Mouse (Mus musculus) CH12.LX (cell line): ENCODE data around the gene Hist2h3c1. TPM values are rescaled to one million over a fixed set of nuclear protein-coding genes. Genes with fewer than 3 reads are reported as not detected.

Experiments
- DNase-seq: peaks from one replicate; pipeline ENCODE4 v3.0.0-alpha.2; 2013; ENCODE audit errors: extremely low read depth
- H3K27ac ChIP-seq: 2 replicates; pipeline ENCODE4 v1.5.1; 2012; ENCODE audit warnings: low read depth, mild to moderate bottlenecking, control low read depth, moderate library complexity; ENCODE audit not compliant: insufficient read depth
- H3K27me3 ChIP-seq: replicated peaks from 2 replicates; pipeline ENCODE3; 2012; ENCODE audit warnings: inconsistent platforms
- H3K36me3 ChIP-seq, 2 experiments: replicated peaks in 1 of 2; 2 replicates each; pipeline versions ENCODE3 to v1.6.1; 2012; ENCODE audit warnings: inconsistent platforms in 1 of 2, low read length in 1 of 2, mild to moderate bottlenecking in 1 of 2, mixed read lengths in 1 of 2, moderate library complexity in 1 of 2; ENCODE audit not compliant: control insufficient read depth in 1 of 2, insufficient read depth in 1 of 2
- H3K4me1 ChIP-seq, 2 experiments: 2 replicates each; pipeline ENCODE4 v1.6.1; 2012; ENCODE audit warnings: inconsistent platforms in 1 of 2, moderate library complexity in 1 of 2; ENCODE audit not compliant: insufficient read depth in 2 of 2, control insufficient read depth in 1 of 2
- H3K4me2 ChIP-seq: 2 replicates; pipeline ENCODE4 v1.6.1; 2012; ENCODE audit warnings: low read depth, mild to moderate bottlenecking, control low read depth; ENCODE audit not compliant: poor library complexity, insufficient read depth, severe bottlenecking
- H3K4me3 ChIP-seq, 3 experiments: fragments of 150-350 bp in 1 of 3; sonication (generic) in 1 of 3; replicated peaks in 1 of 3; 2 replicates each; pipeline versions ENCODE3 to v1.5.1; 2011 to 2012; ENCODE audit warnings: low read depth in 2 of 3, low read length in 2 of 3, mild to moderate bottlenecking in 2 of 3, moderate library complexity in 2 of 3, control low read depth in 1 of 3, improper control_type of control experiment in 1 of 3, inconsistent platforms in 1 of 3, mixed read lengths in 1 of 3; ENCODE audit not compliant: poor library complexity in 1 of 3
- H3K79me2 ChIP-seq: replicated peaks from 2 replicates; pipeline ENCODE4 v1.6.1; 2012; ENCODE audit warnings: mild to moderate bottlenecking, moderate library complexity; ENCODE audit not compliant: control insufficient read depth, poor library complexity, insufficient read depth, severe bottlenecking; ENCODE audit errors: extremely low read depth
- H3K9ac ChIP-seq: 2 replicates; pipeline ENCODE4 v1.6.1; 2012; ENCODE audit warnings: low read depth, mild to moderate bottlenecking, control low read depth, moderate library complexity; ENCODE audit not compliant: insufficient read depth
- H3K9me3 ChIP-seq: replicated peaks from 2 replicates; pipeline ENCODE3; 2012; ENCODE audit warnings: low read length, inconsistent platforms, mixed read lengths
- BHLHE40 ChIP-seq: IDR thresholded peaks from 2 replicates; pipeline ENCODE4 v1.6.1; 2011; ENCODE audit warnings: mild to moderate bottlenecking, low read depth, low read length, improper control_type of control experiment
- CHD1 ChIP-seq: IDR thresholded peaks from 2 replicates; pipeline ENCODE4 v1.6.1; 2012; ENCODE audit warnings: low read depth, low read length, improper control_type of control experiment, inconsistent platforms
- CTCF ChIP-seq, 2 experiments: IDR thresholded peaks in 1 of 2; conservative IDR thresholded peaks in 1 of 2; 2 replicates each; pipeline ENCODE4 v1.5.1; 2011 to 2012; ENCODE audit warnings: low read depth in 2 of 2, low read length in 2 of 2, improper control_type of control experiment in 1 of 2, inconsistent platforms in 1 of 2, mild to moderate bottlenecking in 1 of 2, moderate library complexity in 1 of 2
- E2F4 ChIP-seq: IDR thresholded peaks from 2 replicates; pipeline ENCODE4 v1.6.1; 2011; ENCODE audit warnings: low read depth, low read length, improper control_type of control experiment; ENCODE audit not compliant: insufficient replicate concordance
- EP300 ChIP-seq: IDR thresholded peaks from 2 replicates; pipeline ENCODE4 v1.6.1; 2011; ENCODE audit warnings: low read length, improper control_type of control experiment
- ETS1 ChIP-seq: conservative IDR thresholded peaks from 2 replicates; pipeline ENCODE4 v1.6.1; 2012; ENCODE audit warnings: low read depth, mild to moderate bottlenecking, inconsistent platforms, low read length, improper control_type of control experiment, moderate library complexity
- GABPA ChIP-seq: IDR thresholded peaks from 2 replicates; pipeline ENCODE4 v1.6.1; 2012; ENCODE audit warnings: low read depth, low read length, improper control_type of control experiment, inconsistent platforms; ENCODE audit not compliant: insufficient replicate concordance
- IRF4 ChIP-seq: IDR thresholded peaks from 2 replicates; pipeline ENCODE4 v1.6.1; 2014; ENCODE audit warnings: low read depth, mild to moderate bottlenecking, inconsistent platforms, low read length, improper control_type of control experiment
- JUN ChIP-seq: IDR thresholded peaks from 2 replicates; pipeline ENCODE4 v1.6.1; 2011; ENCODE audit warnings: low read depth, mild to moderate bottlenecking, low read length, improper control_type of control experiment, moderate library complexity; ENCODE audit not compliant: insufficient read depth
- JUND ChIP-seq: conservative IDR thresholded peaks from 2 replicates; pipeline ENCODE4 v1.6.1; 2011; ENCODE audit warnings: low read depth, low read length, improper control_type of control experiment
- MAFK ChIP-seq: IDR thresholded peaks from 2 replicates; pipeline ENCODE4 v1.6.1; 2011; ENCODE audit warnings: low read length, improper control_type of control experiment; ENCODE audit not compliant: insufficient replicate concordance
- MAX ChIP-seq: IDR thresholded peaks from 2 replicates; pipeline ENCODE4 v1.6.1; 2011; ENCODE audit warnings: low read length, improper control_type of control experiment
- MAZ ChIP-seq: IDR thresholded peaks from 2 replicates; pipeline ENCODE4 v1.6.1; 2012; ENCODE audit warnings: low read depth, mild to moderate bottlenecking, inconsistent platforms, low read length, improper control_type of control experiment, moderate library complexity
- MEF2A ChIP-seq: IDR thresholded peaks from 2 replicates; pipeline ENCODE4 v1.6.1; 2014; ENCODE audit warnings: low read depth, mild to moderate bottlenecking, inconsistent platforms, low read length, improper control_type of control experiment, borderline replicate concordance
- MXI1 ChIP-seq: IDR thresholded peaks from 2 replicates; pipeline ENCODE4 v1.6.1; 2011; ENCODE audit warnings: mild to moderate bottlenecking, low read depth, low read length, improper control_type of control experiment
- NELFE ChIP-seq: IDR thresholded peaks from 2 replicates; pipeline ENCODE4 v1.6.1; 2011; ENCODE audit warnings: low read depth, low read length, improper control_type of control experiment
- PAX5 ChIP-seq: IDR thresholded peaks from 2 replicates; pipeline ENCODE4 v1.6.1; 2012; ENCODE audit warnings: low read length, inconsistent platforms, mixed read lengths
- POLR2A ChIP-seq: IDR thresholded peaks from 2 replicates; pipeline ENCODE4 v1.6.1; 2011; ENCODE audit warnings: low read depth, mild to moderate bottlenecking, improper control_type of control experiment, low read length
- RCOR1 ChIP-seq: conservative IDR thresholded peaks from 2 replicates; pipeline ENCODE4 v1.6.1; 2012; ENCODE audit warnings: low read depth, mild to moderate bottlenecking, inconsistent platforms, low read length, improper control_type of control experiment
- SIN3A ChIP-seq: IDR thresholded peaks from 2 replicates; pipeline ENCODE4 v1.6.1; 2012; ENCODE audit warnings: low read length, improper control_type of control experiment, inconsistent platforms
- SMC3 ChIP-seq: IDR thresholded peaks from 2 replicates; pipeline ENCODE4 v1.6.1; 2011; ENCODE audit warnings: low read depth, low read length, improper control_type of control experiment
- TBP ChIP-seq: conservative IDR thresholded peaks from 2 replicates; pipeline ENCODE4 v1.6.1; 2011; ENCODE audit warnings: low read depth, low read length, improper control_type of control experiment
- TCF12 ChIP-seq: IDR thresholded peaks from 2 replicates; pipeline ENCODE4 v1.6.1; 2014; ENCODE audit warnings: low read depth, mild to moderate bottlenecking, inconsistent platforms, low read length, improper control_type of control experiment
- UBTF ChIP-seq: IDR thresholded peaks from 2 replicates; pipeline ENCODE4 v1.6.1; 2012; ENCODE audit warnings: low read depth, mild to moderate bottlenecking, inconsistent platforms, low read length, improper control_type of control experiment, moderate library complexity
- USF2 ChIP-seq: conservative IDR thresholded peaks from 2 replicates; pipeline ENCODE4 v1.6.1; 2011; ENCODE audit warnings: low read depth, low read length, improper control_type of control experiment
- ZC3H11A ChIP-seq: IDR thresholded peaks from 2 replicates; pipeline ENCODE4 v1.6.1; 2012; ENCODE audit warnings: low read depth, mild to moderate bottlenecking, inconsistent platforms, low read length, improper control_type of control experiment
- ZKSCAN1 ChIP-seq: IDR thresholded peaks from 2 replicates; pipeline ENCODE4 v1.6.1; 2012; ENCODE audit warnings: low read depth, inconsistent platforms, low read length, improper control_type of control experiment, borderline replicate concordance
- ZMIZ1 ChIP-seq: IDR thresholded peaks from 2 replicates; pipeline ENCODE4 v1.6.1; 2012; ENCODE audit warnings: low read depth, mild to moderate bottlenecking, inconsistent platforms, low read length, improper control_type of control experiment
- ZNF384 ChIP-seq: IDR thresholded peaks from 2 replicates; pipeline ENCODE4 v1.6.1; 2012; ENCODE audit warnings: low read depth, low read length, improper control_type of control experiment, inconsistent platforms
- dilution Hi-C: fragments of 300-500 bp; cut with MboI; formaldehyde crosslinking; loops from 2 replicates; pipeline ENCODE4 v1.14.3; 2020; ENCODE audit warnings: low sequenced_read_pairs; ENCODE audit not compliant: extremely low pct_unique_long_range_greater_than_20kb, extremely low pct_ligation_motif_present
- in situ Hi-C: fragments of 300-500 bp; cut with MboI; formaldehyde crosslinking; loops from 3 replicates; pipeline ENCODE4 v1.14.3; 2019; ENCODE audit warnings: low sequenced_read_pairs, low pct_ligation_motif_present, low pct_unique_long_range_greater_than_20kb, mixed read lengths
- polyA plus RNA-seq: library from polyadenylated mRNA; unstranded; fragments of >175 nt; gene quantifications from 2 replicates; pipeline ENCODE4 v1.2.1, GENCODE M21; 2012; ENCODE audit warnings: low read depth; ENCODE audit not compliant: insufficient read length
- total RNA-seq, 2 experiments: library from RNA; depleted of rRNA; stranded (reverse); fragments of 300-350 nt in 1 of 2; fragments of >200 nt in 1 of 2; gene quantifications; 2 replicates each; pipeline ENCODE4 v1.2.3; 2012 to 2014

Gene Hist2h3c1
- total and polyA plus RNA-seq, 3 experiments = 0.33 to 1.4 (median 1.4) TPM

DNA sequence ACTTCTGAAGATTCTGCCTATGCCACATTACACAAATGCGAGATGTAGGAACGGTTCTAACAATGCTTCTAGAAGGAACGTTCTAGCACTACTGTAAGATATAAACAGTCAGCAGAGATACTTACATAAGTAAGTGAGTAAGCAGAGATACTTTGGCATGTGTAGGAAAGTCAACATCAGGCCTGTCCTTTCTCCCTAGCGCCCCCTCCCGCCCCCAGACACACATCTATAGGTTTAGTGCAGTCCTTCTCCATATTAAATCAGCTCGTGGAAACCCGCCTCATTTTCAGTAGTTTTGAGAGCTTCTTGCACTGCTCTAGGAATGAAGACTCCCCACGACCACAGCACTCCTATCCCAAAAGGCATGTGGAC lies 30.9 kb downstream of the Hist2h3c1 start:
- Histone ChIP-seq H3K9me3 (no peaks in the 10 kb centered on the region), H3K27me3 (peaks cover 10% of the 10 kb centered on the region), H3K36me3 (no peaks in the 10 kb centered on the region), H3K27ac (peak overlapping the region; percentile 45), H3K9ac (peak overlapping the region; percentile 75), H3K4me3 (peak overlapping the region; percentile 30 to 67 (median 52)), H3K79me2 (no peaks in the 10 kb centered on the region), H3K4me2 (peak overlapping the region; percentile 82), H3K4me1 (peaks cover 0 to 12% of the 10 kb centered on the region in 2 experiments; a peak in 2 of 4 replicates)
- TF ChIP-seq MXI1 = no peak
- no peak for TF ChIP-seq MAX
- TF ChIP-seq CTCF (conservative IDR thresholded peaks at IDR 0.05 in 1 of 2, IDR thresholded peaks at IDR 0.05 in 1 of 2; ENCODE audit: low read depth in 2 of 2, low read length in 2 of 2) = peak in 1 of 2 experiments; percentile 61; a peak in 2 of 4 replicates
- TF ChIP-seq ZMIZ1 = no peak
- no peak for TF ChIP-seq PAX5
- TF ChIP-seq MEF2A = no peak
- TF ChIP-seq E2F4 = 0 out of 2 replicates have a peak, but pooled peaks have one; percentile 8
- in situ Hi-C loops (loop anchor here (25.0 kb wide), 1 partner anchor 260 kb away; the partner anchor contains the start of gene Hfe2), dilution Hi-C loops (no loop called here)
- DNase-seq = peak; percentile 65

GRCm38 (mm10) chr3:96277800-96278624 lies 31.5 kb downstream of the Hist2h3c1 start:
- DNase-seq = peak; percentile 92
- H3K79me2 ChIP-seq = no peaks in the 10 kb centered on the region
- TF ChIP-seq MXI1 = no peak
- TF ChIP-seq GABPA = no peak
- no peak for TF ChIP-seq RCOR1
- no peak for TF ChIP-seq CHD1
- TF ChIP-seq E2F4 = no peak
- peak; percentile 59 for TF ChIP-seq SMC3
- 0 out of 2 replicates have a peak, but pooled peaks have one; percentile 5 for TF ChIP-seq EP300
- peak; percentile 58 for TF ChIP-seq MAX
- TF ChIP-seq ZC3H11A = no peak
- peak; percentile 67 for TF ChIP-seq POLR2A
- TF ChIP-seq USF2 = no peak
- no peak for TF ChIP-seq PAX5
- TF ChIP-seq ZMIZ1 = peak; percentile 23; the same call in 1 of the 2 replicates
- peak; percentile 64 for TF ChIP-seq MEF2A
- peak; percentile 59 for TF ChIP-seq SIN3A
- TF ChIP-seq JUN = no peak
- no peak for TF ChIP-seq JUND
- peak; percentile 51; the same call in 1 of the 2 replicates for TF ChIP-seq NELFE
- TF ChIP-seq IRF4 = peak; percentile 32; the same call in 1 of the 2 replicates
- 0 out of 2 replicates have a peak, but pooled peaks have one; percentile 3 for TF ChIP-seq ZNF384
- peak; percentile 75 for TF ChIP-seq TCF12
- no peak for TF ChIP-seq ZKSCAN1
- 0 out of 2 replicates have a peak, but pooled peaks have one; percentile 16 for TF ChIP-seq MAZ
- TF ChIP-seq ETS1 = no peak
- 0 out of 2 replicates have a peak, but pooled peaks have one; percentile 53 for TF ChIP-seq TBP
- no peak; the same call in 1 of the 2 replicates for TF ChIP-seq UBTF
- peak; percentile 77 for TF ChIP-seq BHLHE40
- no peak for TF ChIP-seq MAFK

More at GRCm38 (mm10) chr3:96277800-96278624, 31.5 kb downstream of the Hist2h3c1 start:
- Histone ChIP-seq H3K36me3 (no peaks in the 10 kb centered on the region), H3K27ac (peak overlapping the region; percentile 68), H3K4me3 (peak overlapping the region; percentile 52 to 67 (median 60)), H3K4me1 (peaks cover 0 to 12% of the 10 kb centered on the region in 2 experiments; a peak in 2 of 4 replicates), H3K9ac (peak overlapping the region; percentile 75), H3K9me3 (no peaks in the 10 kb centered on the region), H3K4me2 (peak overlapping the region; percentile 82), H3K27me3 (peaks cover 13% of the 10 kb centered on the region)
- in situ Hi-C loops = loop anchor here (25.0 kb wide), 1 partner anchor 259 kb away; the partner anchor contains the start of gene Hfe2
- dilution Hi-C loops = no loop called here
